Mouse (Mus musculus): ENCODE results near the gene Cyp26a1. TPM values are rescaled to one million over a fixed set of nuclear protein-coding genes. Genes with fewer than 3 reads are reported as not detected.

The Cyp26a1 gene
- polyA plus RNA-seq, 1 experiment = 0.06 TPM

- Histone ChIP-seq H3ac (ENCODE audit: control insufficient read depth, insufficient read length, low read depth) (no peak overlapping the region), H3K79me2 (ENCODE audit: control insufficient read depth, insufficient read depth) (no peaks in the 10 kb centered on the region), H3K79me3 (ENCODE audit: low read depth) (no peaks in the 10 kb centered on the region), H3K27me3 (ENCODE audit: control insufficient read depth, insufficient read depth, insufficient read length) (no peaks in the 10 kb centered on the region), H3K36me3 (ENCODE audit: control insufficient read depth, insufficient read depth) (no peaks in the 10 kb centered on the region), H3K4me3 (ENCODE audit: insufficient read depth, poor library complexity, severe bottlenecking) (no peak overlapping the region)
- no peak for TF ChIP-seq MYOD1 (IDR thresholded peaks at IDR 0.05; ENCODE audit: control insufficient read depth, insufficient read length, low read depth)
- no peak for TF ChIP-seq USF1 (IDR thresholded peaks at IDR 0.05; ENCODE audit: low read depth)
- no peak for TF ChIP-seq FOSL1 (IDR thresholded peaks at IDR 0.05; ENCODE audit: insufficient read depth, low read length, poor library complexity, severe bottlenecking)
- no peak for TF ChIP-seq MYOG (IDR thresholded peaks at IDR 0.05; ENCODE audit: control insufficient read depth, extremely low read depth, insufficient read length)
- TF ChIP-seq CEBPB (IDR thresholded peaks at IDR 0.05; ENCODE audit: low read depth) = no peak
- no peak for TF ChIP-seq CTCF (IDR thresholded peaks at IDR 0.05; ENCODE audit: control insufficient read depth, insufficient read depth, insufficient read length)
- no peak for TF ChIP-seq MAX (IDR thresholded peaks at IDR 0.05)
Observed at GRCm38 (mm10) chr19:37716524-37717175, 19.1 kb downstream of the Cyp26a1 start.

- no peak for TF ChIP-seq CTCF (IDR thresholded peaks at IDR 0.05; ENCODE audit: control insufficient read depth, insufficient read depth, insufficient read length)
- TF ChIP-seq CEBPB (IDR thresholded peaks at IDR 0.05; ENCODE audit: low read depth) = no peak
- no peak for TF ChIP-seq MYOD1 (IDR thresholded peaks at IDR 0.05; ENCODE audit: control insufficient read depth, insufficient read length, low read depth)
- TF ChIP-seq FOSL1 (IDR thresholded peaks at IDR 0.05; ENCODE audit: insufficient read depth, low read length, poor library complexity, severe bottlenecking) = no peak
- TF ChIP-seq MAX (IDR thresholded peaks at IDR 0.05) = no peak
- TF ChIP-seq USF1 (IDR thresholded peaks at IDR 0.05; ENCODE audit: low read depth) = no peak
- TF ChIP-seq MYOG (IDR thresholded peaks at IDR 0.05; ENCODE audit: control insufficient read depth, extremely low read depth, insufficient read length) = no peak
- Histone ChIP-seq H3K36me3 (ENCODE audit: control insufficient read depth, insufficient read depth) (no peaks in the 10 kb centered on the region), H3K27me3 (ENCODE audit: control insufficient read depth, insufficient read depth, insufficient read length) (peaks cover 3% of the 10 kb centered on the region), H3K79me3 (ENCODE audit: low read depth) (no peaks in the 10 kb centered on the region), H3K79me2 (ENCODE audit: control insufficient read depth, insufficient read depth) (no peaks in the 10 kb centered on the region), H3ac (ENCODE audit: control insufficient read depth, insufficient read length, low read depth) (no peak overlapping the region), H3K4me3 (ENCODE audit: insufficient read depth, poor library complexity, severe bottlenecking) (no peak overlapping the region)
Observed at GRCm38 (mm10) chr19:37719166-37719565, 21.6 kb downstream of the Cyp26a1 start.

DNA sequence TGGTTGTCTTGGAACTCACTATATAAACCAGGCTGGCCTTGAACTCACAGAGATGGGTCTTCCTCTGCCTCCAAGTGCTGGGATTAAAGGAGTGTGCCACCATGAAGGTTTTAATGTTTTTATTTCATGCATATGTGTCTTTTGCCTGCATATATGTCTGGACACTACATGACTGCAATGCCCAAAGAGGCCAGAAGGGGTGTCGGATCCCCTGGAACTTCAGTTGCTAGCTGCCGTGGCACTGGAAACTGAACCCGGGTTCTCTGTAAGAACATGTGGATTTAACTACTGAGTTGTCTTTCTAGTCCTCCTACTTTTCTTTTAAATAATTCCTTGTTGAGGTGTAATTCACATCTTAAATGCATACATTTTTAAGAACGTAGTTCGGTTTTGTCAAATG lies 27.0 kb downstream of the Cyp26a1 start:
- Histone ChIP-seq H3K79me3 (ENCODE audit: low read depth) (no peaks in the 10 kb centered on the region), H3K4me3 (ENCODE audit: insufficient read depth, poor library complexity, severe bottlenecking) (no peak overlapping the region), H3K27me3 (ENCODE audit: control insufficient read depth, insufficient read depth, insufficient read length) (peaks cover 3% of the 10 kb centered on the region), H3K79me2 (ENCODE audit: control insufficient read depth, insufficient read depth) (no peaks in the 10 kb centered on the region), H3K36me3 (ENCODE audit: control insufficient read depth, insufficient read depth) (no peaks in the 10 kb centered on the region), H3ac (ENCODE audit: control insufficient read depth, insufficient read length, low read depth) (no peak overlapping the region)
- TF ChIP-seq FOSL1 (IDR thresholded peaks at IDR 0.05; ENCODE audit: insufficient read depth, low read length, poor library complexity, severe bottlenecking) (no peak), MYOD1 (IDR thresholded peaks at IDR 0.05; ENCODE audit: control insufficient read depth, insufficient read length, low read depth) (no peak)

DNA sequence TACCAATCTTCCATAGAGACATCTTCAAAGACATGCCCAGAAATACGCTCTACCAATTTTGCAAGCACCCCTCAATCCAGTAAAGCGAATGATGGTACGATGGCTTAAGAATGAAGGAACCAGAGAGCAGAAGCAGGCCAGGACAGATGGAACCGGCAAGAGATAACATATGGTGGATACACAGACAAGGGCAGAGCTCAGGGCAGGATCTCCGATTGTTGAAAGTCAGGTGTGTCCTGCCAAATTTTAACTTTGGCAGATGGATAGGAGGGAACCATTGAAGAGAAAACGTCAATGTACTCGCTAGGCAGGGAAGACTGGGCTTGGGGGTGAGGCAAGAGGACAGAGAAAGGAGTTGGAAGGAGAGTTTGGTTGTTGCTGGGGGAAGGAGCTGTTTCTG lies 29.0 kb downstream of the Cyp26a1 start:
- peaks cover 3% of the 10 kb centered on the region for H3K27me3 ChIP-seq (ENCODE audit: control insufficient read depth, insufficient read depth, insufficient read length)
- no peak overlapping the region for H3K4me3 ChIP-seq (ENCODE audit: insufficient read depth, poor library complexity, severe bottlenecking)
- H3ac ChIP-seq (ENCODE audit: control insufficient read depth, insufficient read length, low read depth) = no peak overlapping the region
- no peaks in the 10 kb centered on the region for H3K79me3 ChIP-seq (ENCODE audit: low read depth)
- no peak for TF ChIP-seq MYOD1 (IDR thresholded peaks at IDR 0.05; ENCODE audit: control insufficient read depth, insufficient read length, low read depth)
- no peak for TF ChIP-seq MYOG (IDR thresholded peaks at IDR 0.05; ENCODE audit: control insufficient read depth, extremely low read depth, insufficient read length)
- TF ChIP-seq CTCF (IDR thresholded peaks at IDR 0.05; ENCODE audit: control insufficient read depth, insufficient read depth, insufficient read length) = no peak
- TF ChIP-seq CEBPB (IDR thresholded peaks at IDR 0.05; ENCODE audit: low read depth) = no peak
- no peak for TF ChIP-seq FOSL1 (IDR thresholded peaks at IDR 0.05; ENCODE audit: insufficient read depth, low read length, poor library complexity, severe bottlenecking)
- TF ChIP-seq MAX (IDR thresholded peaks at IDR 0.05) = no peak
- TF ChIP-seq USF1 (IDR thresholded peaks at IDR 0.05; ENCODE audit: low read depth) = no peak
- H3K79me2 ChIP-seq (ENCODE audit: control insufficient read depth, insufficient read depth) = no peaks in the 10 kb centered on the region
- H3K36me3 ChIP-seq (ENCODE audit: control insufficient read depth, insufficient read depth) = no peaks in the 10 kb centered on the region

- Histone ChIP-seq H3K4me3 (ENCODE audit: insufficient read depth, poor library complexity, severe bottlenecking) (no peak overlapping the region), H3K36me3 (ENCODE audit: control insufficient read depth, insufficient read depth) (no peaks in the 10 kb centered on the region), H3K79me2 (ENCODE audit: control insufficient read depth, insufficient read depth) (no peaks in the 10 kb centered on the region), H3ac (ENCODE audit: control insufficient read depth, insufficient read length, low read depth) (no peak overlapping the region), H3K27me3 (ENCODE audit: control insufficient read depth, insufficient read depth, insufficient read length) (peaks cover 3% of the 10 kb centered on the region), H3K79me3 (ENCODE audit: low read depth) (no peaks in the 10 kb centered on the region)
- TF ChIP-seq CTCF (IDR thresholded peaks at IDR 0.05; ENCODE audit: control insufficient read depth, insufficient read depth, insufficient read length) (no peak), MAX (IDR thresholded peaks at IDR 0.05) (no peak), CEBPB (IDR thresholded peaks at IDR 0.05; ENCODE audit: low read depth) (no peak), USF1 (IDR thresholded peaks at IDR 0.05; ENCODE audit: low read depth) (no peak), MYOD1 (IDR thresholded peaks at IDR 0.05; ENCODE audit: control insufficient read depth, insufficient read length, low read depth) (no peak), FOSL1 (IDR thresholded peaks at IDR 0.05; ENCODE audit: insufficient read depth, low read length, poor library complexity, severe bottlenecking) (no peak), MYOG (IDR thresholded peaks at IDR 0.05; ENCODE audit: control insufficient read depth, extremely low read depth, insufficient read length) (no peak)
Observed at GRCm38 (mm10) chr19:37727366-37727765, 29.8 kb downstream of the Cyp26a1 start.

GRCm38 (mm10) chr19:37735426-37735825 lies 37.8 kb downstream of the Cyp26a1 start:
- no peaks in the 10 kb centered on the region for H3K79me3 ChIP-seq (ENCODE audit: low read depth)
- H3K36me3 ChIP-seq (ENCODE audit: control insufficient read depth, insufficient read depth) = no peaks in the 10 kb centered on the region
- no peak overlapping the region for H3K4me3 ChIP-seq (ENCODE audit: insufficient read depth, poor library complexity, severe bottlenecking)
- no peaks in the 10 kb centered on the region for H3K27me3 ChIP-seq (ENCODE audit: control insufficient read depth, insufficient read depth, insufficient read length)
- H3K79me2 ChIP-seq (ENCODE audit: control insufficient read depth, insufficient read depth) = no peaks in the 10 kb centered on the region
- TF ChIP-seq CTCF (IDR thresholded peaks at IDR 0.05; ENCODE audit: control insufficient read depth, insufficient read depth, insufficient read length) = no peak
- no peak for TF ChIP-seq USF1 (IDR thresholded peaks at IDR 0.05; ENCODE audit: low read depth)
- TF ChIP-seq MYOG (IDR thresholded peaks at IDR 0.05; ENCODE audit: control insufficient read depth, extremely low read depth, insufficient read length) = no peak
- no peak for TF ChIP-seq CEBPB (IDR thresholded peaks at IDR 0.05; ENCODE audit: low read depth)
- TF ChIP-seq MAX (IDR thresholded peaks at IDR 0.05) = no peak
- TF ChIP-seq MYOD1 (IDR thresholded peaks at IDR 0.05; ENCODE audit: control insufficient read depth, insufficient read length, low read depth) = no peak
- no peak for TF ChIP-seq FOSL1 (IDR thresholded peaks at IDR 0.05; ENCODE audit: insufficient read depth, low read length, poor library complexity, severe bottlenecking)
- H3ac ChIP-seq (ENCODE audit: control insufficient read depth, insufficient read length, low read depth) = no peak overlapping the region
